Mouse (Mus musculus): ENCODE data around the gene Piezo1. TPM values are rescaled to one million over a fixed set of nuclear protein-coding genes. Genes with fewer than 3 reads are reported as not detected.

Gene Piezo1
- polyA plus RNA-seq, 1 experiment = 96.7 TPM

DNA sequence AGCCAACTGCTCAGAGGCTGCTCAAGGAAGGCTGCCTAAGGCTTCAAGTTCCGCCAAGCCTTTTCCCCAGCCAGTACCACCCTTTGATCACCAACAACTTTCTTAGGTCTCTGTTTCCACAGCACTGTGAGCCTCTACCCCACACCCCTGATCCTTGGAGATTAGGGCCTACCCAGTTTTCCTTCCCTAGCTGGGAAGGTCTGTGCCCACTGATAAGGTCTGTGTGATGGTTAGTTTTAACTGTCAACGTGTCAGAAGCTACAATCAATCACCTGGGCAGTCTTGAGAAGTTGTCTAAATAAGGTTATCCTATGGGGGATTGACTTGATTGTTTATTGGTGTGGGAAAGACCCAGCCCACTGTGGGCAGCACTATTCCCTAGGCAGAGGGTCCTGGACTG is 13.3 kb downstream of the Piezo1 start:
- WGBS = 79% methylated on average over 2 of the region's 2 CpGs
- Histone ChIP-seq H3K4me1 (ENCODE audit: control insufficient read depth, insufficient read depth, insufficient read length) (no peaks in the 10 kb centered on the region), H3K36me3 (ENCODE audit: control insufficient read depth, insufficient read depth, low read length) (no peaks in the 10 kb centered on the region), H3K27me3 (ENCODE audit: control insufficient read depth, insufficient read depth, low read length) (no peaks in the 10 kb centered on the region), H3K27ac (ENCODE audit: insufficient read depth, low read length) (no peak overlapping the region), H3K4me3 (ENCODE audit: extremely low read depth, insufficient read depth, insufficient read length) (no peak overlapping the region)
- DNase-seq (ENCODE audit: low read depth in 1 of 2, low spot score in 2 of 2) = no peak
- TF ChIP-seq POLR2A (IDR thresholded peaks at IDR 0.05; ENCODE audit: low read depth, low read length) (no peak), CTCF (IDR thresholded peaks at IDR 0.05; ENCODE audit: extremely low read depth, insufficient read depth, insufficient read length, insufficient replicate concordance) (no peak)

- no peak overlapping the region for H3K4me3 ChIP-seq (ENCODE audit: extremely low read depth, insufficient read depth, insufficient read length)
- H3K27me3 ChIP-seq (ENCODE audit: control insufficient read depth, insufficient read depth, low read length) = no peaks in the 10 kb centered on the region
- H3K36me3 ChIP-seq (ENCODE audit: control insufficient read depth, insufficient read depth, low read length) = no peaks in the 10 kb centered on the region
- no peak overlapping the region for H3K27ac ChIP-seq (ENCODE audit: insufficient read depth, low read length)
- no peaks in the 10 kb centered on the region; the same call in 1 of the 2 replicates for H3K4me1 ChIP-seq (ENCODE audit: control insufficient read depth, insufficient read depth, insufficient read length)
- DNase-seq (ENCODE audit: low read depth in 1 of 2, low spot score in 2 of 2) = no peak
- TF ChIP-seq POLR2A (IDR thresholded peaks at IDR 0.05; ENCODE audit: low read depth, low read length) (no peak), CTCF (IDR thresholded peaks at IDR 0.05; ENCODE audit: extremely low read depth, insufficient read depth, insufficient read length, insufficient replicate concordance) (no peak)
- 76% methylated on average over 6 of the region's 6 CpGs for WGBS
Measured at GRCm38 (mm10) chr8:122537033-122537432, 14.1 kb downstream of the Piezo1 start.

GRCm38 (mm10) chr8:122531312-122531711 is 19.8 kb downstream of the Piezo1 start:
- Histone ChIP-seq H3K36me3 (ENCODE audit: control insufficient read depth, insufficient read depth, low read length) (no peaks in the 10 kb centered on the region), H3K27ac (ENCODE audit: insufficient read depth, low read length) (no peak overlapping the region), H3K27me3 (ENCODE audit: control insufficient read depth, insufficient read depth, low read length) (no peaks in the 10 kb centered on the region), H3K4me3 (ENCODE audit: extremely low read depth, insufficient read depth, insufficient read length) (no peak overlapping the region), H3K4me1 (ENCODE audit: control insufficient read depth, insufficient read depth, insufficient read length) (peaks cover 4% of the 10 kb centered on the region; the same call in 1 of the 2 replicates)
- no peak for DNase-seq (ENCODE audit: low read depth in 1 of 2, low spot score in 2 of 2)
- TF ChIP-seq CTCF (IDR thresholded peaks at IDR 0.05; ENCODE audit: extremely low read depth, insufficient read depth, insufficient read length, insufficient replicate concordance) (no peak), POLR2A (IDR thresholded peaks at IDR 0.05; ENCODE audit: low read depth, low read length) (no peak)
- 88% methylated on average over 8 of the region's 8 CpGs for WGBS

GRCm38 (mm10) chr8:122529159-122529558 is 22.0 kb downstream of the Piezo1 start:
- DNase-seq (ENCODE audit: low read depth in 1 of 2, low spot score in 2 of 2) = no peak
- Histone ChIP-seq H3K36me3 (ENCODE audit: control insufficient read depth, insufficient read depth, low read length) (no peaks in the 10 kb centered on the region), H3K4me1 (ENCODE audit: control insufficient read depth, insufficient read depth, insufficient read length) (peaks cover 4% of the 10 kb centered on the region; the same call in 1 of the 2 replicates), H3K4me3 (ENCODE audit: extremely low read depth, insufficient read depth, insufficient read length) (no peak overlapping the region), H3K27ac (ENCODE audit: insufficient read depth, low read length) (no peak overlapping the region), H3K27me3 (ENCODE audit: control insufficient read depth, insufficient read depth, low read length) (no peaks in the 10 kb centered on the region)
- WGBS = 95% methylated on average over 4 of the region's 4 CpGs
- TF ChIP-seq POLR2A (IDR thresholded peaks at IDR 0.05; ENCODE audit: low read depth, low read length) (no peak), CTCF (IDR thresholded peaks at IDR 0.05; ENCODE audit: extremely low read depth, insufficient read depth, insufficient read length, insufficient replicate concordance) (no peak)

DNA sequence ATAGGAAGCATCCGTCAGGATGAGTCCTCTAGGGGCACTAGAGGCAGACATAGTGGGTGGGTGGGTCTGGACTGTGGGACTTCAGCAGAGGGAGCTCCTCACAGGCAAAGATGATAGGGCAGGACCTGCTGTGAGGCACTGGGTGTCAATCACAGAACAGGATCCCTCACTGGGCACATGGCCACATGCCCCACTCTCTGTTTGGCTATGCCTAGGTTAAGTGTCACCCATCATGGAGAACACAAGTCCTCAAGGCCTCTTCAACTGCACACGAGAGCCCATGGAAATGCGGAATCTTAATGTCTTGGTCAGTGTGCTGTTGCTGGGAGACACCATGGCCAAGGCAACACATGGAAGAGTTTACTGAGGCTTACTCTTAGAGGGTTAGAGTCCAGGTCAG is 23.2 kb downstream of the Piezo1 start:
- no peak overlapping the region for H3K4me3 ChIP-seq (ENCODE audit: extremely low read depth, insufficient read depth, insufficient read length)
- H3K4me1 ChIP-seq (ENCODE audit: control insufficient read depth, insufficient read depth, insufficient read length) = peaks cover 4% of the 10 kb centered on the region; the same call in 1 of the 2 replicates
- no peaks in the 10 kb centered on the region for H3K27me3 ChIP-seq (ENCODE audit: control insufficient read depth, insufficient read depth, low read length)
- no peak for TF ChIP-seq CTCF (IDR thresholded peaks at IDR 0.05; ENCODE audit: extremely low read depth, insufficient read depth, insufficient read length, insufficient replicate concordance)
- no peak for TF ChIP-seq POLR2A (IDR thresholded peaks at IDR 0.05; ENCODE audit: low read depth, low read length)
- no peak overlapping the region for H3K27ac ChIP-seq (ENCODE audit: insufficient read depth, low read length)
- no peaks in the 10 kb centered on the region for H3K36me3 ChIP-seq (ENCODE audit: control insufficient read depth, insufficient read depth, low read length)
- WGBS = 92% methylated on average over 3 of the region's 3 CpGs
- no peak for DNase-seq (ENCODE audit: low read depth in 1 of 2, low spot score in 2 of 2)

DNA sequence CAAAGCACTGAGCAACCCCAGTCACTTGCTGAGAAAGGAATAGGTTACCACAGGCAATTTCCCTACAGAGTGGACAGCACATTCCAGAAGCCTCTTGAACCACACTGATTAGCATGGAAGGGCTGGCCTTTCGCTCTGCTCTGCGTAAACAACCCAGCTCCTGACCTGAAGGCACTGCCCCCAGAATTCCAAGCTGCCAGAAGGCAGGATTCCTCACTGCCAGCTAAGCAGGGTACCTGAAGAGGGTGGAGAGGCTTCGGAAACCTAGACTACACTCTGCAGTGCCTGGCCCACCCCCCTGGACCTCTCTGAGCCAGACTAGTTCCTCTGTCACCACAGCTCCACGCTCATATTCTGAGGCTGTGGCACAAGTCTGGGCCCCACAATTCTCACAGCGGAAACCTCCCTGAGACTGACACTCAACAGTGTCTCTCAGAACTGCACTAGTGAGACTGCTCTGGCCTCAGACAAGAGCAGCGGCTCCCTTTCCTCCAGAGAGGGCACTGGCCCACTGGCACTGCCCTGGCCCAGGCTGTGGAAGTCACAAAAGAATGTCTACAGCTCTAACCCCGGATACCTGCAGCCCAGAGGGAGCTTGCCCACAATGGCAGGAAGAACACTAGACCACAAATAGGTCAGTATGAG is 24.5 kb downstream of the Piezo1 start:
- DNase-seq (ENCODE audit: low read depth in 1 of 2, low spot score in 2 of 2) = no peak
- 56% methylated on average over 7 of the region's 7 CpGs for WGBS
- no peak overlapping the region for H3K4me3 ChIP-seq (ENCODE audit: extremely low read depth, insufficient read depth, insufficient read length)
- H3K36me3 ChIP-seq (ENCODE audit: control insufficient read depth, insufficient read depth, low read length) = no peaks in the 10 kb centered on the region
- H3K27ac ChIP-seq (ENCODE audit: insufficient read depth, low read length) = no peak overlapping the region; the same call in 1 of the 2 replicates
- H3K27me3 ChIP-seq (ENCODE audit: control insufficient read depth, insufficient read depth, low read length) = no peaks in the 10 kb centered on the region
- TF ChIP-seq POLR2A (IDR thresholded peaks at IDR 0.05; ENCODE audit: low read depth, low read length) (no peak), CTCF (IDR thresholded peaks at IDR 0.05; ENCODE audit: extremely low read depth, insufficient read depth, insufficient read length, insufficient replicate concordance) (no peak)
- peaks cover 4% of the 10 kb centered on the region; the same call in 1 of the 2 replicates for H3K4me1 ChIP-seq (ENCODE audit: control insufficient read depth, insufficient read depth, insufficient read length)

- no peak for DNase-seq (ENCODE audit: low read depth in 1 of 2, low spot score in 2 of 2)
- Histone ChIP-seq H3K27me3 (ENCODE audit: control insufficient read depth, insufficient read depth, low read length) (no peaks in the 10 kb centered on the region), H3K4me1 (ENCODE audit: control insufficient read depth, insufficient read depth, insufficient read length) (peaks cover 4% of the 10 kb centered on the region; the same call in 1 of the 2 replicates), H3K27ac (ENCODE audit: insufficient read depth, low read length) (no peak overlapping the region), H3K36me3 (ENCODE audit: control insufficient read depth, insufficient read depth, low read length) (no peaks in the 10 kb centered on the region), H3K4me3 (ENCODE audit: extremely low read depth, insufficient read depth, insufficient read length) (no peak overlapping the region)
- WGBS = 85% methylated on average over 3 of the region's 3 CpGs
- TF ChIP-seq POLR2A (IDR thresholded peaks at IDR 0.05; ENCODE audit: low read depth, low read length) (no peak), CTCF (IDR thresholded peaks at IDR 0.05; ENCODE audit: extremely low read depth, insufficient read depth, insufficient read length, insufficient replicate concordance) (no peak)
Measured at GRCm38 (mm10) chr8:122526084-122526483, 25.0 kb downstream of the Piezo1 start.

Data from spleen, adult 2 months (tissue).